Mouse (Mus musculus) heart, postnatal 0 days (tissue): ENCODE data around the gene Gm3696.
"Not testable (repeated sequence)": the region's sequence is repeated elsewhere in the genome, so short reads cannot be mapped to it uniquely, and the experiment has no call there.

Source experiments
- CTCF ChIP-seq: IDR thresholded peaks from 2 replicates; pipeline ENCODE4 v1.5.1; 2016; ENCODE audit warnings: antibody characterized with exemption, control low read depth, low read depth
- EP300 ChIP-seq: IDR thresholded peaks from 2 replicates; pipeline ENCODE4 v1.6.1; 2016; ENCODE audit warnings: antibody characterized with exemption, low read depth

DNA sequence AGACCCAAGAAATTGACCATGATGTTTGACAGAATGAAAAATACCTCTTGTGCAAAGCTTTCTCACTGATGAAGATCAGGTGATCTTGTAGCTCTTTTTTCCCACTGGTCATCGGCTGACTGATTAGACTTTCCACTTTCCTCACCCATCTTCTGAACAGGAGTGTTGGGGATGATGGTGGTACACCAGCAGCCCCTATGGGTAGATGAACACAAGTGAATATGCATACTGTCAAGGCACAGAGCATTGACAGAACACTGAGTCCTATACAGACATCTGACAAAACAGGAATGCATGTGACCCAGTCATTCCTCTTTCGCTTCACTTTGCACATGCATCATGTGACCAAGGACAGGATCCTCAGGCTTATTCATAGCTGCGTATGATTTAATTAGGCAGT, at the start of gene Gm3696:
- TF ChIP-seq CTCF, EP300: not testable (repeated sequence)
